Mouse (Mus musculus) NIH3T3 (cell line): ENCODE results near the gene Otulin.

Source experiments
- DNase-seq: peaks from one replicate; pipeline ENCODE4 v3.0.0-alpha.2; 2012; ENCODE audit warnings: low read depth

Otulin gene

DNA sequence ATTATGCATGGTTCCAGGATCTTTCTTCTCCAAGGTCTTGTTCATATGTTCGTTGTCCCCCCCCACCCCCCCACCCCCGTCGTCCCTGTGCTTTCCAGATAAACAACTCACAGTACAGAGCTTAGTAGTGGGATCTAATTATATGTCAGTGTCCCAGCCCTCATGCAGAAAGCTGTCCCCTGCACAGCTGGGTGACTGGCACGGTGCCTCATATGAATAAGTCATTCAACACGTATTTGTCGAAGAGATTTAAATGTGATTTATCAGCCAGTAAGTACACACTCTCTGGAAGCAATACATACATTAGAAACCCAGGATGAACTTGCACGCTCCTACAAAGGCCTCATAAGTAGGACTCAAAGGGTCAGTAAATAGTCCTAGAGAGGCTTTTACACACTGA, 80.6 kb downstream of the Otulin start:
- DNase-seq, result no peak

DNA sequence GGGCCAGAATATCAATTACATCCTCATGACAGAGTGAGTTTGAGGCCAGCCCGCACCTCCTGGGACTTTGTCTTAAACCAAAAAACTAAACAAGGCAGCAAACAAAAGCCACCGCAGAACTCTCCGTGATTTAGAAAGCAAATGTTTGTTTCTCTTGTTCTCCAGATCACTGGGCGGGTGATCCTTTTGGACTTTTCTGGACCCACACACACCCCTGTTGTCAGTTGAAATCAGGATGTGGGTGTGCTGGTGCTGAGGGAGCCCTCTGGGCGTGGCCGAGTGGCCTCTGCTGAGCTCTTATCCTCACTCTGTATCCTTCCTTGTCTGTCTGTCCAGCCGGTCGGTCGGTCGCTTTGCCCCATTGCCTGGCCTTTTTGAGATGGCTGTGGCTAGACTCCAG, 81.4 kb downstream of the Otulin start:
- no peak for DNase-seq

DNA sequence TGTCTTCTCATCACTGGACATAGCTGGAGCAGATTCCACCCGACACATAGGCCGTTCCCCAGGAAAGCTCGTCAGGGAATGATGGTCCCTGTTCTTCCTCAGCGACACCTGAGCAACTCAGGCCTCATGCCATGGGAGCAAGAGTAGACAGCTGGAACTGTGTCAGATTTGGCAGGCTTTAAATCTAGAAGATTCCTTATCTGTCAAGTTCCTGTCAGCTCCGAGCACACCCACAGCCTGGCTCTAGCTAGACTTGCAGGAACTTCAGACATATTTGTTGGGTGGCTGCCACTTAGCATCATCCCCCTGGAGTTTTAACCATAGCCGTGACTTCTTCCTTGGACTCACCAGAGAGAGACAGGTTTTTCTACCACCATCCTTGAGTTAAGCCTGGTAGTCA, 82.4 kb downstream of the Otulin start:
- DNase-seq, result no peak

DNA sequence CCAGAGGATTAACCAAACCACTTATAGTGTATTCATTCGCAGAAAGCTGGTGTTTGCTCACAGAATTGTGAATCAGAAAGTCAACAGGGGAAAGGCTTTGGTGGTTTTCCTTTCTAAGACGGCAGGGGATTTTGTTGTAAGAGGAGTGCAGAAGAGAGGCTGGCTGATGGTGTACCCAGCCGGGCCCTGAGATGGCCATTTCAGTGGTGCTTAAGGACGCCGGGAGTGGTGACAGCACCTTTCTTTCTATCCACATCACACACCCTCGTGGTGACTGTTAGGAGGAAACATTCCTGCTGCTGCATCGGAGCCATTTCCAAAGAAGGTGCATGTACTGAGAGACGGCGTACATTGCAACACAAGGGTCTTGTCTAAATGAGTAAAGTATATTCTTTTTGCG, 85.3 kb downstream of the Otulin start:
- DNase-seq, result no peak

DNA sequence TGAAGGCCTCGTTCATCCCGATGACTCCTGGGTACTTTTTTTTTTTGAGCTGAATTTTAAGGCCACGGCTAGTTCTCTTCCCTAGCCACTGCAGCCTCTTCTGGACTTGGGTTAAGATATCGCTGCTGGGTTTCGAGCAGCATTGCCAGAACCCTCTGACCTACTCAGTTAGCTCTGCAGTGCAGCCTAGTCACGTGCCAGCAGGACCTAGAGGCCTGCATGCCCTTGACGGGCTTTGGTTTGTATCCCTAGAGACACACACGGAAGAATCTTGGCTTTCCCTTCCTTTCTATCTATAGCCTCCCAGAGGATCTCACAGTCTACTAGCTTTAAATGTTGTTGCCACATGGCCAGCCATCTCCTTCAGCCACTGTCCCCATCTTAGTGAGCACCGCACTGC, 90.7 kb downstream of the Otulin start:
- DNase-seq, result no peak

DNA sequence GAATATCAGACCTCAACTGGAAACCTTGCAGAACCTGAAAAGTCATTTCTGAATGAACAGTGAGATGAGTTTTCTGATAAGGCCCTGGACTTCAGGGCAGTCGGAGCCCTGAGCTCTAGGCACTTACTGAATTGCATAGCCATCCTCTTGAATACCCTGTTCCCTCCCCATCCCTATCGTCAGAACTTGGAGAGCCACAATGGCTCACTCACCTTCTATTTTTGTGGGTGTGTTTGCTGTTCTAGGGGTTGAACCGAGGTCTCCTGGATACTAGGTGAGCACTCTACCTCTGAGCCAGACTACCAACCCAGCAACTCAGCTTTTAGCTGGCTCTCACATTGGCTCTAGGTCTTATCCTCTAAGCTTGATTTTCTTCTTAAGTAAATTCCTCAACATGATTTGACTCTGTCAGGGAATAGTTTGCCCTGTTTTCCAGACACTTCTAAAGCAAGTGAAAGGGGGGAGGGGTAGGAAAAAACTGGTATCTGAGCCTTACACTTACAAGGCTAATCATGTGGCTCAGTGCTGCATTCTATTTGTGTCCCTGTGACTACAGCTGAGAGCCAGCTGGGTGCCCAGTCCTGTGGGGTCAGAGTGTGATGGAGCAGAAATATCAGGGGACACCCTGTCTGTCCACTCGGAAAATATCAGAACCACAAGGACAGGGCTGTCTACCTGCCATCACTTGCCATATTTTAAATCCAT, 92.8 kb downstream of the Otulin start:
- DNase-seq, result no peak

DNA sequence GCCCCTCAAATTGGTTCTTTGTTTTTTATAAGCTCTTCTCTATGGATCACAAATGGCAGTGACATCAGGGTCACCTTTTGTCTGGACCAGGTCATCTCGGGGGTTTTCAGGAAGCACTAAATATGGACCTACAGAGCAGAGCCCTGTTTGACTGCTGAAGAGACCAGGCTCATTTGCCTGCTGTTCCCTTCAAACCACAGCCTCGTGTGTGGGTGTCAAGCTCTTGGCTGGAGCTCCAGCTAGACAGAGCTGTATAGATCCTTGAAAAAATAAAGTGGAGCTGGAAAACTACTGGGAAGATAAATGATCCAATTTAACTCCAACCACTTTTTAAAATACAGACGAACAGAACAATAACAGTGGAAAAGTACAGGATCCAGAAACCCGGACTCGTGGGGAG, 93.7 kb downstream of the Otulin start:
- DNase-seq, result peak; percentile 61

DNA sequence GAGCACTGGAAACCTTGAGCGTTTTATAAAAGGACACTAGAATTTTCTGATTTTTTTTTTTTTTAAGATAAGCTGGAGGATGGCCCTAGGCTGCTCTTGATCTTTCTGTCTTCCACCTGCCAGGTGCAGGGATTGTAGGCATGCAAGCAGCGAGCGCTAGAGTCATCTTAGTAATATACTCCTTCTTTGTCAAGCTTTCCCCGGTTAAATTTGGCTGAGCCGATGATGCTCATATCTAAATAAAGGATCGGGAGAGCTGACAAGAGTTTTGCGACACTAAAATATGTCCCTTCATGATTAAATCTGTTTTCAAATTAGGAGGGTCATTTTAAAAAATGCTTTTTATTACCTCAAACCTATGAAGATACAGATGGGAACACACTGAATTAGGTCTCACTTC, 94.3 kb downstream of the Otulin start:
- DNase-seq, result no peak

DNA sequence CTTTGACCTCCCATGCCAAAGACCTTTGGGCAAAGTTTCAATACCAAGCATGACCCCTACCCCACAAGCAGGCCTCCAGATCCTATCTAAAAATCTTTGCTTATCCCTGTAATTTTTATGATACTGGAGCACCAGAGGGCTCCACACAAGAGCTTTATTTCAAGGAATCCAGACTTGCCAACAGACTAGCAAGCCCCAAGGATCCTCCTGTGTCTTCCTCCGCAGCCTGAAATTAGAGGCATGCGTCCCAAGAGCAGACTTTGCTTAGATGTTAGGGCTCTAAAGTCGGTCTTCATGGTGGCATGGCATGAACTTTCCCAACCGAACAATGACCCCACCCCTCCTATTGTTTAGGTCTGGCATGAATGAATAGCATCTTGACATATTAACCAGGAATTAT, 94.8 kb downstream of the Otulin start:
- DNase-seq, result no peak

DNA sequence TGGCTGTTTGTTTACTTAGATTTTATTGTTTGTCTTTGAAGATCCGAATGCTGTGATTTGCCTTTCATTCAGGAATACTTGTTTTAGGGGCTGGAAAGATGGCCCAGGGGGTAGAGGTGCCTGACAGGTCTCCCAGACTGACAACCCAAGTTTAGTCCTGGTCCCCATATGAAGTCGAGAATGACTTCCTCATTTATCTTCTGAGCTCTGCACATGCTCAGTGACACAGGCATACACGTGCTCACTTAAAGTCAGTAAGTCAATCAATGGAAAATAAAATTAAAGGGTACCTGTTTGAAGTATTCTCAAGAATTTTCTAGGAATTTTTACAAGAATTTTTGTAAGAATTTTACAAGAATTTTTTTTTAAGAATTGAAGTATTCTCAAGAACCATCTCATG, 97.5 kb downstream of the Otulin start:
- no peak for DNase-seq

DNA sequence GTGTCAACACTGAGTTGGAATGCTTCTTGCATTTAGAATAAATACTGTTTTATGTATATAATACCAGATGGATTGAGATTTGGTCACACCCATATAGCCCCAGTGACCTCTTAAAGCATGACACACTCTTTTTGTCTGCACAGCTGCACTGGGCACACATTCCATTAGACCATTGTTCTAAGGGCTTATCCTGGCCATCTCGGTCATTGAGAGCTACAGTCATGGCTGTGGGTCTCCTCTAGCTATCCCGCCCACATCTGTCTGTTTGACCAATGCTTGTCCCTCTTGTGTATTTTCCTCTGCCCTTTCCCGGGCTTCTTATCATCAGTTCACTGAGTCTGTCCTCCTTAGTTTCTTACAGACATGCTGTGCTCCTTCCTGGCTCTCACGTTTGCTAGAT, 100.5 kb downstream of the Otulin start:
- DNase-seq, result no peak

DNA sequence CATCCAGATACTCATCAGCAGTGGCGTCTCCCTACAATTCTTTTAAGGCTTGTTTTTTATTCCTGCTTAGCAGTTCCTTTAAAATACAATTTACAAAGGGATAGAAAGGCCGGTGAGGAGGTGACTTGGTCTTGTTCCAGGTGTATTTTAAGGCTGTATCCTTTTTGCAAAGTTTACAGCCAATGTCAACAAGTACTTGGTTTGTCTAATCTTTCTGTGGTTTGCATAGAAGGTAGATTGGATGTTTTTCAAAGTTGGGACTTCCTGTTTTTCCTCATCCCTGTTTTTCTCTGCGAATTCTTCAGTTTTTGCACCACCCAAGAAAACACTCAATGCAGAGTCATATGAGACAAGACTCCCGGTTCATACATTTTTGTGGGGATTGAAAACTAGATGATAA, 101.6 kb downstream of the Otulin start:
- DNase-seq, result peak; percentile 42

DNA sequence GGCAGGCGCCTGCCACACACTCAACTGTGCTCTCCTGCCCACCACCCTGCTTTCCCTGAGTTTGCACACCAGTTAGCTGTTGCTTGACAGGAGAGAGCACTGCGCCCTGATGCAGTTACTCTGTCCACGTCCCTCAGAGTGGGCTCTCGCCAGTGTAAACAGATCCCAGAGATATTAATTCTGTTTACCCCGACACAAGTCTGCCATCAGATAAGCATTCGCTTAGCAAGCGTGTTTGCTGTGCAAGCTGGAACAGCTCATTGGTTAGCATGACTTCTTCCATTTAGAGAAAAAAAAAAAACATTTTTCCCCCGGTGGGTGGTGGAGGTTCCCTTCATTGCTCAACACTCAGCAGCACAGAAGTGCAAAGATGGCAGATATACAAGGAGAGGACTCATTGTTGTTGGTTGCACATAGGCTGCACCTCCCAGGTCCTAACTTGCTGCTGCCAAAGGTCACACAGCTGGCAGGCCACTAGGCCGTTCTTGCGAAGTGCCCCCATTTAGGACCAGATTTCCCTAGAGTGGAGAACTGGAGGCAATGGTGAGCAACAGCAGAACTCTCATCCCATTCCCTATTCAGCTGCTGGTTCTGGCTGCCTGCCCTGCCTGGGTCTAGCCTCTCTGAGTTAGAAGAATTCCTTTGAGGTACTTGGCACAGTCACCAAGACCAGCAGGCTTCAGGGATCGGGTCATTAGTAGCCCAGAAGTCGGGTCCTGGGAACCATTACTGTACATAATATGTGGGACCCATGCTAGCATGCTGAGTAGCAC, 105.1 kb downstream of the Otulin start:
- DNase-seq, result peak; percentile 68

DNA sequence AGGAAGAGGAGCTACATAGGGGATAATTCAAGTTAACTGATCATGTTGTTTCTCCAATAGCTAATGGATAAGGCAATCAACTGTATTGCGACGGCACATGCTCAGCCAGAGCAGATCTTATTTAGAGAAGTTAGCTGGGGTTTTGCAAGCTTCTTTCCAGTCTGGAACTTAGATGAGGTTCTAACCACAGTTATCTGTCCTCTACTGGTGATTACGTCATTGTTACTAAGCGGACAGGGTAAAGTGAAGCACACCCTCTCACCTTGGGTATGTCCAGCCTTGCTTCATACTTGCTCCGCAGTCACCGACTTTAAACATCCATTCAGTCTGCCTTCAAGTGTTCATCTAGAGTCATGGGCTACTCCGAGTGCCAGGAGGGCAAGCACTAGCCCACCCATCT, 110.6 kb downstream of the Otulin start:
- no peak for DNase-seq

DNA sequence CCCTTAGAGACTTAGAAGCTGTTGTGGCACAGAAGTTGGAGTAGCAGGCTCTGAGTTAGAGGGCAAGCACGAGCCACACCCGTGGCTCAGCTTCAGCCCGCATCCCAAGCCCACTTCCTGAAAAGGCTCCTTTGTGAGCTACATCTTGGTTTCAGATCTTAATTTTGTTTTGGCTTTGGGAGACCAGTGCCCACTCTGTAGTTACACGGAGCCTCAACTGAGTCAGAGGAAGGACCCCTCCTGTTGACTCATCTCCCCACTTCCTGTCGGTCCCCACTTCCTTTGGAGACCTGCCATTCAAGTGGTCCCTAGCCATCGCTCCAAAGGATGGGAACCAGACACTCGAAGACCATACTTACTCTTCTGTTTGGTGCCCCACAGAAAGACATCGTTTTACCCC, 112.5 kb downstream of the Otulin start:
- DNase-seq, result peak; percentile 31

DNA sequence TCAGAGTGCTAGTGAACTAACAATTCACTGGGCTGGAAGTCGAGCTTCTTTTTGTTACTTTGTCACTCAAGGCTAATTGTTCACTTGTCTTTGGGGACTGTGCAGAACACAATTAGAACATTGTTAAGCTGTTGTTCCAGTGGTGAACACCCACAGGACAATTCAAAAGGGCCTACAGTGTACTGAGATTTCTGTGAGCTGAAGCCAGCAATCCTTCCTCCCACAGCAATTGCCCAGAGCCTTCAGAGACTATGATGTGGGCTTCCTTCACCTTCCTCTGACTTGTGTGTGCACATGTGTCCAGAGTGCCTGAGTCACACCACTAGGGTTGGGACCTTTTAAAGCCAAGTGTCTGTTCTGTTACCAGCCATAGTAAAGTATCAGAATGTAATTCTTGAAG, 113.6 kb downstream of the Otulin start:
- DNase-seq, result no peak

DNA sequence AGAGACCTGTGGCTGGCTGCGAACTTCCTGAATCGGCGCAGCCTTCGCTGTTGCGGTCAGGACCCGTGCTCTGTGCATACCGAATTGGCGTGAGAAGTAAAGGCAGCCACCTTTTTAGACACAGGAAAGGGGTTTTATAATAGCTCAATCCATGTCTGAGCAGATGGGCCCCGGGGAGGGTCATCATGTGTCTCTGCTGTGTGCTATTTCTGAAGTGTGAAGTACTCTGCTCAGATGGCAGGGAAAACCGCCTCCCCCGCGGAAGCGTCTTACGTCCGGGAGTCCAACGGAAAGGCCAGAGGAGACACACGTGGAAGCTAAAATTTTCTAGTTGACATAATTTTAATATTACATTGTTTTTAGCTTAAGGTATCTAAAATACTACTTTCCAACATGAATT, 121.5 kb downstream of the Otulin start:
- DNase-seq, result no peak

DNA sequence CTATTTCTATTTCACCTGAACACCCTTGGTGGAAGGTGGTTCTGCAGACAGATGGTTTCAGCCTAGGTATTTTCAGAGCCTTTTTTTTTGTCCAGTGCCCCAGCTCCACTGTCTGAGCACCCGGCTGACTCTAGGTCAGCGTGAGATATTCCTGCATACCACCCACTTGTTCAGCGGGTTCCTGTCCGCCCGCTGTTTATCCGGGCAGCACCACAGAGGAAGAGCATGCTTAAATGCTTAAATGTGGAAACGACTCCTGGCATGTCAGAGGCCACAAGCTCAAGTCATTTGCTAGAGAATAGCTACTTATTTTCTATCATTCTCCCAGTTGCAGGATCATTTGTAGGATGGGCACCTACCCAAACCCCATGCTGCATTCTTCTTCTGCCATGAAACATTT, 122.3 kb downstream of the Otulin start:
- DNase-seq, result no peak

DNA sequence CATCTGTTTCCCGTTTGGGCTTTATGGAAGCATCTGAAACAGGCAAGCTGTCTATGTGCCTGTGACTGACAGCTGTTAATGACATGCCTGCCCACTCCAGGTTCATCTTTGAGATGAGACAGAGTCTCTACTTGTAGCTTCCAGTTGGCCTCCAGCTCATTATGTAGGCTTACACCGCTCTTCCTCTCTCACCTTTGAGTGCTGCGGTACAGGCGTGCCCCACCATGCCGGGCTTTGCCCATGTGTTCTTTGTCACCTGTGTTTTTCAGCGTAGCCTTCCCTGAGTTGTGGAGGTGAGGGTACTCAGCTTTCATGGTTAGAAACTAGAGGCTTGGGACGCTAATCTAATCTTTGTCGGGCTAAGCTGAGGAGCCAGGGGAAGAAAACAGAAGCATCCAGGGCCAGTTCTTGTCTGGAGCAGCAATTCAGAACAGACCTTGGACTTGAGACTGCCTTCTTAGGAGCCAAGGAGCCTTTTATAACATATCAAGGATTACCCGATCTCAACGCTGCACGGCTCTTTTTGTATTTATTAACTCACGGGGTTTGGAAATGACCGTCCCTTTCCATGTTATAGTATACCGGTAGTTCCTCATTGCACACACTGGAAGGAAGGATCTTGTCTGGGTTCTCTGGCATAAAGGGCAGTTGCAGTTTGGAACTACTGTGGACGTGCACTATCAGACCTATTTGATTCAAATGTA, 123.4 kb downstream of the Otulin start:
- DNase-seq, result no peak

DNA sequence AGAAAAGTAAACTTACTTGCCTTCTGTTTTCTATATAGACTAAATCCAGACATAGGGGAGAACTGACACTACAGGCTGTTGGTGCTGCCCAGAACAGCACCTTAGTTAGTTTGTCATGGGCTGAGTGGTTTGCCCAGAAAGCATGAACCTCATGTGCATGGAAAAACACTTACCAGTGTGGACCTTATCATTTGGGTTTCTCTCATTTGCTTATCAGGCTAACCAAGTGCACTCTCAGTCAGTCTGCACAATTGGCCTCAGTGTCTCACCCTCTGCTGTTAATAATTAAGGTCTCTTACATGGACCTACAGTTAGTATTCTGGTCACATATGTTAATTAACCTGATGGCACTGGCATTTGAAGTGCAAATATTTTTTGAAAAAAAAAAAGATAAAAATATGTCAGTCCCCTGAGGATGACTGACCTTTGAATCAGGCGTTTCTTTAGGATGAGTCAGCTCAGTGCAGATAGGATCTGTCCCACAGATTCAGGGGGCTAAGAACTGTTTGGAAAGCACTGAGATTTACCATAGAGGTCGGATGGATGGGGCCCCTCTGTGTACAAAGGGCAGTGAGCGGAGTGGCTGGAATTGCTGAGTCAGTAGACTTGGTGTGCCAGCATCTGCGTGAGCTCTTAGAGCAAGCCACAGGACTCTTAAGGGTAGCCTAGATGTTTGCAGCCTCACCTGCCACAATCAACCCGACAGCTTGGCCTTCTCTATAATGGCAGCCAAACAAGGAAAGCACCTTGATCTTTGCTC, 124.2 kb downstream of the Otulin start:
- peak; percentile 86 for DNase-seq

DNA sequence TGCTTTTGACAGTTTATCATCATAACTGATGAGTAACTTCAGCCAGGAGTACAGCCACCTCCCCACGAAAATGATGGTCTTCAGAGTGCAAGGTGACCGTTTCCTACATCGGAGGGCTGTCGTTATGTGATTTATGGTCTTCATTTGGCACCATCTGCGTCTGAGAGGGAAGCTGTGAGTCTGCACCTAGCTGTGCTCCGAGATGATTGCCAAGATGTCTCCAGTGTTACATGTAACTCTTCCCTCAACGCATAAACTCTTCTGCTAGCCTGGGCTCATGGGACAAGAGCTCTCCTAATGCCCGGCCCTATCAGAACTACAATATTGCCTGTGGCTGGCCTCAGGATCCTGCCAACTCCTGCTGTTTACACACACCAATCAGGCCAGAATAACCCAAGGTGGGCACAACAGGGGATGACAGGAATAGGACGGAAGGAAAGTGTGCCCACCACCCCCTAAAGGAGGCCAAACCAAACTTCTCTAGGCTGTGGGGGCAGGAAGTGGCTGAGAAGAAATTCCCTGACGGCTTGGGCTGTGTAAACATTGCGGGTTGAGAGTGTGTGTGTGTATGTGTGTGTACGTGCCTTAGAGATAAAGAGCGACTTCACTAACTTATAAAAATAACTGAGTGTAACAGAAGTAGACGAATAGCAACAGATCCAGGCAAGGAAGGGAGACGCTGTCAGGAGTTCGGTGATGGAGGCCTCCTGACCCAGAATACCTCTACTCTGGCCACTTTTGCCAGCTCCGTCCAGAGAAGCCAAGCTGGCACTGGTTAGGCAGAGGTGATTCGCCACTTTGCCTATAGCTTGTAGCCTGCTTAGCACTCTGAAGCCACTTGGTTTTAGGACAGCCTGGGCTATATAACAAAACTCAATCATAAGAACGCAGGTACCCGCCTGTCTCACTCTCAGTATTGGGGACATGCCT, 126.4 kb downstream of the Otulin start:
- DNase-seq, result no peak
